Mouse (Mus musculus): ENCODE measurements at regions not wholly inside any gene's neighbourhood (a gene's known extent, or its start where the extent isn't known, plus 50 kb on each side); places are given as distances from the start of the nearest gene placed in this dataset.

DNA sequence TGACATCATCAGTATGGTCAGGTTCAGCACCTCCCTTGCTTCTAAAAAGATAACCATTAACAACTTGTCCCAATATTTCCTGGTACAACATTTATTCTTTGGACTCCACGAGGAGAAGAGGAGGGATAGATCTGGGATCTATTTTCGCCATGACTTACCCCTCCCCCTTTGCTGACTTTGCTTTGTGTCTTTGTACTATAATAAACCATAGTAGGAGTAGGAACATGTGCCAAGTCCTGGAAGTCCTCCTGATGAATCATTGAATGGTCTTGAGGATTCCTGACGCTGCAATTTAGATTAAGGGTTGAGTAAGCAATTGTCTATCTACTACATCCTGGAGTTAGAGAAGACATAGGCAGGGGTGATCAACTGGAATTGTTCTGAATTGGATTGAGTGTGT, 71.2 kb downstream of the Rbm11 start:
- DNase-seq (ENCODE audit: low spot score) = no peak

DNA sequence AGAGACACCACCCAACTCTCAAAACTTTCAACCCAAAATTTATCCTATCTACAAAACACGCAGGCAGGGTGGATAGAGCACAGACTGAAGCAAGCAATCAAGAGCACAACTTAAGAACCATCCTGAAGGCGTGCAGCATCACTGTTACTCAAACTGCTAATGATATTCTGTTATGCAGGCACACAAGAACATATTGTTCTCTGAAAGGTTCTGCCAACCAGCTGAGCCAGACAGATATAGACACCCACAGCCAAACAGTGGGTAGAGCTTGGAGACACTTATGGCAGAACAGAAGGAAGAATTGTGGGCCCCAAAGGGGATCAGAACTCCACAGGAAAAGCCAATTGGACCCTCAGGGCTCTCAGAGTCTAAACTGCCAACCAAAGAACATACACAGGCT, 74.9 kb downstream of the Rbm11 start:
- DNase-seq (ENCODE audit: low spot score) = no peak

DNA sequence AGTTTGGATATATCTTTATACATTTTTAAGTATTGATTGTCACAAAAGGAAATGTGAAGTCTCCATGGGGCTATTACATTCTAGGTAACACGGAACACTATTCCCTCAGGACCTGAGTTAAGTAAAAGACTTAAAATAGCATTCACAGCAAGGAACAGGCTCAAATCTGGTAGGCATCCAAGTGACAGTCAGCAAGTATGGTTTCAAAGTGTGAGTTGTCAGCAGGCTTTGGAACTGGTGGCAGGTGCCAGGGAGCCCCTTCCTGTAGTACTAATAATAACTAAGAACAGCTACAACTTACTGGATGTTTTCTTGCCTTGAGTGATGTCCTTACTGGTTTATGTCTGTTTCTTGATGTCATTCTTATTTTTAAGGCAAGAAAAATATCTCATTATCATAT, 79.5 kb downstream of the Rbm11 start:
- peak; percentile 68 for DNase-seq (ENCODE audit: low spot score)

DNA sequence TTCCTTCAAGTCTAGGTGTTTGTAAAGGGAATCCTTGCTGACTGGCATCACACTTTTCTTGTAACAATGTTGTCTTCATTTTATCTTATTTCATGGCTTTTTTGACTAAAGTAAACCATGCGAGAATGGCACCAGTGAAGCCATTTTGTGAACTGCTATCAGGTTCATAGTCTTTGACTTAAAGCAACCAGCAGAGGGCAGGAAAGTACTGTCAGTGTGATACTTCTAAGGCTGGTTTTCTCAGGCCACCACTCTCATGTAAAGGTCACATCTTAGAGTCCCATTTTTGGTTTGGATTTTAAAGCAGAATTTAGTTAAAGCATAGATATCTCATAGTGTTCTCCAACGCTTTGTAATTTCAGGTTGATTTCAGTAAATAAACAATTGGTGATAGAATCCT, 83.2 kb downstream of the Rbm11 start:
- peak; percentile 20 for DNase-seq (ENCODE audit: low spot score)

DNA sequence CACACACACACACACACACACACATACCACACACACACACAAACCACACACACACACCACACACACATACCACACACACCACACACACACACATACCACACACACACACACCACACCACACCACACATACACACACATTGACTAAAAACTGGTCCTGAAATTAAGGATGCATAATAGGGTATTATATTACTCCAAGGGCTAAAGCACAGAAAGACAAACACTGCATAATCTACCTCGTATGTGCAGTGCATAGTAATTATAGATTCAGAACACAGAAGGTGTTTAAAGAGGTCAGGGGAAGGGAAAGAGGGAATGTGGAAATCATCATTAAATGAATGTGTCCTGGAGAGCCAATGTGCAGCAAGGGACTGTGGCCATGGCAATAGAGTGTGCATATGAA, 84.5 kb downstream of the Rbm11 start:
- DNase-seq (ENCODE audit: low spot score) = no peak
